In the genomic region with DNA sequence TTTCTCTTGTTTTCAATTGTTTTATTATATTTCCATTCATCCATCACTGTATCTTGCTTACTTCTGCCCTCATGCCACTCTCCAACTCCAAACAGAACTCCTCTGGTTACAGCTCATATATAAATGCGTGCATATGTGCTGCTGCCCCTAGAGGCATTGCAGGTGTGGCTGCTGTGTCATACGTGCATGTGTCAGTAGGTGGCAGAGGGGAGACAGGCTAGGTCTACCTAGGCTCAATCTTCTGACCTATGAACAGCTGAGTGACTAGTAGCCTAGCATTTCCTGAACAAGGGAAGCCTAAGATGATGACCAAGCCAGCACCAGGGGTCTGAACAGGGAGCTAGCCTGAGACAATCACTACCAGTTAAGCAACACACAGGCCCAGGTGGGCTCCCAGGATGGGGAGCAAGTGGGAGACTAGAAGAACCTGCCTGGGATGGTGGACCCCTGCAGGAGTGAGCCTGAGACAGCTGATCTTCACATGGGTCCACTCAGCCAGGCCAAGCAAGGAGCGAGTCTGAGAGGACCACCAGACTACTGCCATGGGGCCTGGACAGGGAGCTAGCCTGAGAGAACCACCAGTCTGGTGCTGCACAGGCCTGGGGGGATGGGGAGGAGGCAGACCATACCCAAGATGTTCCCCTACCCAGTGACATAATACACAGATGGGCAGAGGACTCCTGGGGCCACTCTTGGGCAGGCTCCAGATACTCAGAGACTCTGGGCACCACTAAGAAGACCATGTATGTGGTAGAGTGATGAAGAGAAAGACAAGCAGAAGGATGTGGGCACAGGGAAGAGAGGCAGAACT, we compare ENCODE assay signal across 9 mouse cellular contexts. TPM values are rescaled to one million over a fixed set of nuclear protein-coding genes. Genes with fewer than 3 reads are reported as not detected.
DNase-seq lines count a peak whose midpoint lies in the region; ATAC-seq and TF ChIP-seq lines count a peak whose summit lies in the region.
"Had no signal": no experiment of that assay in that cellular context is flagged by ENCODE, and none has a peak within 500 bp of the region (broad histone marks: within the 10 kb centered on the region; RNA-seq: fewer than 3 reads in every experiment).

No protein-coding gene starts in this region.

- ATAC-seq in intestine, embryonic 14.5 days (replicated peaks; ENCODE audit: low FRiP score, low TSS enrichment, low read depth): peak; percentile 74

- no peak for TF ChIP-seq POLR2A in embryonic fibroblast, embryonic 13.5 days (IDR thresholded peaks at IDR 0.05; ENCODE audit: low read depth, low read length)

- no peaks in the 10 kb centered on the region for H3K27me3 ChIP-seq in intestine, embryonic 14.5 days (replicated peaks; ENCODE audit: control insufficient read depth, insufficient read depth, low read length)
- H3K27me3 ChIP-seq: limb, embryonic 15.5 days had no signal

- H3K4me2 ChIP-seq in intestine, embryonic 14.5 days (ENCODE audit: low read length): no peak overlapping the region
- H3K4me2 ChIP-seq: limb, embryonic 15.5 days had no signal

- no peak overlapping the region for H3K4me3 ChIP-seq in embryonic fibroblast, embryonic 13.5 days (ENCODE audit: insufficient read depth, low read length)
- no peak overlapping the region for H3K4me3 ChIP-seq in intestine, embryonic 14.5 days (ENCODE audit: low read depth, low read length)
- H3K4me3 ChIP-seq: limb, embryonic 15.5 days had no signal

- peak; percentile 43 for DNase-seq in adrenal gland, postnatal 14 days
- no peak for DNase-seq in adrenal gland, adult 2 months
- DNase-seq in ES-CJ7 (ENCODE audit: low read depth, low spot score): peak; percentile 64
- no peak for DNase-seq in intestine, embryonic 14.5 days (ENCODE audit: low spot score)
- DNase-seq in lung, adult 18-20 months: peak; percentile 57 to 70
- DNase-seq in retina, postnatal 1 day: peak; percentile 43
- no peak for DNase-seq in right cerebral cortex, postnatal 4 days

- WGBS in intestine, embryonic 14.5 days: 48% methylated on average over 3 of the region's 3 CpGs

- TF ChIP-seq CTCF in embryonic fibroblast, embryonic 13.5 days (IDR thresholded peaks at IDR 0.05; ENCODE audit: borderline replicate concordance, insufficient read depth, low read length): peak; percentile 90; the same call in 1 of the 2 replicates

- no peaks in the 10 kb centered on the region for H3K36me3 ChIP-seq in intestine, embryonic 14.5 days (ENCODE audit: control insufficient read depth, insufficient read depth, low read length)
- H3K36me3 ChIP-seq: limb, embryonic 15.5 days had no signal

- H3K9ac ChIP-seq in intestine, embryonic 14.5 days (ENCODE audit: low read length): no peak overlapping the region
- H3K9ac ChIP-seq: limb, embryonic 15.5 days had no signal

- H3K9me3 ChIP-seq in intestine, embryonic 14.5 days (ENCODE audit: control insufficient read depth, low read length): no peaks in the 10 kb centered on the region
- H3K9me3 ChIP-seq: limb, embryonic 15.5 days had no signal

- H3K4me1 ChIP-seq in embryonic fibroblast, embryonic 13.5 days (ENCODE audit: control insufficient read depth, insufficient read depth, low read length): peaks cover 8% of the 10 kb centered on the region
- H3K4me1 ChIP-seq in intestine, embryonic 14.5 days (replicated peaks; ENCODE audit: control insufficient read depth, insufficient read depth, low read length): peaks cover 39% of the 10 kb centered on the region

- no peak overlapping the region for H3K27ac ChIP-seq in embryonic fibroblast, embryonic 13.5 days (ENCODE audit: insufficient read depth, low read length)
- H3K27ac ChIP-seq in intestine, embryonic 14.5 days (ENCODE audit: low read depth): no peak overlapping the region
- H3K27ac ChIP-seq: limb, embryonic 15.5 days had no signal

RNA-seq across cellular contexts. Expression of gene Map3k4, which starts 17.5 kb away (rescaled TPM):
- 22.5 and 24.2 TPM in 2 replicates for total RNA-seq in adrenal gland, postnatal 14 days (2021)
- 10 to 100 TPM; 24.6 to 30.7 TPM for total RNA-seq in adrenal gland, adult 2 months (2021)
- 51.3 and 52.1 TPM in 2 replicates for polyA plus RNA-seq in adrenal gland, adult 2 months (2012; rRNA removed)
- polyA plus RNA-seq in embryonic fibroblast, embryonic 13.5 days (2011; ENCODE audit: insufficient read length, low read depth, missing spikeins): 13.9 and 14.8 TPM in 2 replicates
- 42.6 and 46.8 TPM in 2 replicates for polyA plus RNA-seq in intestine, embryonic 14.5 days (2014; fragmentation: Nextera tagmentation; extraction: Ambion mirVana)

Comparison
In these comparisons a context has a peak if more than half of its experiments do, and no peak if none do; other contexts are left out.
1. DNase-seq: peak in adrenal gland, postnatal 14 days (single experiment), ES-CJ7 (single experiment), lung, adult 18-20 months (2 of 2) and retina, postnatal 1 day (single experiment); none in adrenal gland, adult 2 months (single experiment), intestine, embryonic 14.5 days (single experiment) and right cerebral cortex, postnatal 4 days (single experiment).